ENCODE assay signal across 8 mouse cellular contexts in the genomic region with DNA sequence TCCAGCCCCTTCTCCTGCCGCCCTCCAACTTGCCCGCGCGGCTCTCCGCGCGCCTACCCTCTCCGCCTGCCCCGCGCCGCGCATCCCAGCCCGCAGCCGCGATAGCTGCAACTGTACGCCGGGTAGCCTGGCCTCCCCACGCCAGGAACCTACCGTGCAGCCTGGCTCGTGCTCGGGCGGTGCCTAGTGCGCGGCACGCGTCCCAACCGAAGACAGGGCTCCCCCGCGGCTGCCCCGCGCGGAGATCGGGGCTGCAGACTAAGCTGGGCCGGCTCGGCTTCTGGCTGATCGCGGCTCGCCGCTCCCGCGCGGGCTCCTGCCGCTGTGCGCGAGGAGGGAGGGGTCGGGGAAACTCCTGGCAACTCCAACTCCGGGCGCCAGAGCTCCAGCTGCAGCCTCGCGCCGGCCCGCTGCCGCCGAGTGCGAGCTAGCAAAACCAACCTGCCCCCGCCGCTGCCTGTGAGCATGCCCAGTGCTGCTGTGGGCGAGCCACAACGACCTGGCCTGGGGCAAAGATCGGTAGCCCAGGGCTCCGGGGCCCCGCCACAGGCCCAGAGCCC. TPM values are rescaled to one million over a fixed set of nuclear protein-coding genes. Genes with fewer than 3 reads are reported as not detected.
DNase-seq lines count a peak whose midpoint lies in the region; ATAC-seq lines count a peak whose summit lies in the region.

No protein-coding gene starts in this region.

- ATAC-seq in forebrain, embryonic 14.5 days: peak; percentile 86
- peak; percentile 71 for ATAC-seq in liver, embryonic 15.5 days (ENCODE audit: insufficient read depth)
- peak; percentile 82 for ATAC-seq in neural tube, embryonic 11.5 days (ENCODE audit: insufficient read depth, low FRiP score, low TSS enrichment)

- under 1% methylated on average over 55 of the region's 62 CpGs for WGBS in forebrain, embryonic 14.5 days
- WGBS in liver, embryonic 15.5 days (ENCODE audit: insufficient replicate concordance): under 1% methylated on average over 62 of the region's 62 CpGs
- WGBS in neural tube, embryonic 11.5 days: under 1% methylated on average over 60 of the region's 62 CpGs

- H3K4me1 ChIP-seq in forebrain, embryonic 14.5 days (ENCODE audit: control insufficient read depth, insufficient read depth, low read length): peaks cover 11% of the 10 kb centered on the region; the same call in 1 of the 2 replicates
- H3K4me1 ChIP-seq in liver, embryonic 15.5 days (replicated peaks): no peaks in the 10 kb centered on the region
- H3K4me1 ChIP-seq in neural tube, embryonic 11.5 days (ENCODE audit: control insufficient read depth, insufficient read depth, low read length): no peaks in the 10 kb centered on the region

- no peaks in the 10 kb centered on the region for H3K36me3 ChIP-seq in forebrain, embryonic 14.5 days (ENCODE audit: control insufficient read depth, insufficient read depth, low read length)
- no peaks in the 10 kb centered on the region for H3K36me3 ChIP-seq in liver, embryonic 15.5 days (replicated peaks)
- no peaks in the 10 kb centered on the region for H3K36me3 ChIP-seq in neural tube, embryonic 11.5 days (ENCODE audit: control insufficient read depth, insufficient read depth, low read length)

- peak; percentile 5 for DNase-seq in spleen, adult 18-20 months
- DNase-seq in spleen, adult 12 weeks (ENCODE audit: low spot score): no peak
- DNase-seq in forebrain, embryonic 14.5 days (ENCODE audit: low spot score): peak; percentile 82
- DNase-seq in heart, postnatal 10 days: peak; percentile 84 to 87
- DNase-seq in kidney, postnatal 4 days: peak; percentile 85 to 91
- DNase-seq in neural tube, embryonic 11.5 days (ENCODE audit: low spot score): peak; percentile 85
- DNase-seq in testis, postnatal 14 days (ENCODE audit: low spot score): peak; percentile 75

- H3K4me3 ChIP-seq in forebrain, embryonic 14.5 days (ENCODE audit: low read depth, low read length): peak overlapping the region; percentile 64
- peak overlapping the region; percentile 58 for H3K4me3 ChIP-seq in liver, embryonic 15.5 days (replicated peaks)
- peak overlapping the region; percentile 69 for H3K4me3 ChIP-seq in neural tube, embryonic 11.5 days (ENCODE audit: low read depth, low read length)

- intact Hi-C loops in heart, postnatal 10 days (cut with DNase I): loop anchor here (5.0 kb wide), 3 partner anchors 62 to 127 kb away; no protein-coding TSS in a partner anchor

- H3K4me2 ChIP-seq in forebrain, embryonic 14.5 days (ENCODE audit: low read length): peak overlapping the region; percentile 99
- H3K4me2 ChIP-seq in liver, embryonic 15.5 days: peak overlapping the region; percentile 59
- H3K4me2 ChIP-seq in neural tube, embryonic 11.5 days (ENCODE audit: low read depth): peak overlapping the region; percentile 99

- H3K9me3 ChIP-seq in forebrain, embryonic 14.5 days (replicated peaks; ENCODE audit: control insufficient read depth, low read length): no peaks in the 10 kb centered on the region
- H3K9me3 ChIP-seq in liver, embryonic 15.5 days (replicated peaks): no peaks in the 10 kb centered on the region
- H3K9me3 ChIP-seq in neural tube, embryonic 11.5 days (ENCODE audit: control insufficient read depth, low read length): no peaks in the 10 kb centered on the region

- no peaks in the 10 kb centered on the region for H3K27me3 ChIP-seq in forebrain, embryonic 14.5 days (replicated peaks; ENCODE audit: control insufficient read depth, insufficient read depth, low read length)
- H3K27me3 ChIP-seq in liver, embryonic 15.5 days: peaks cover 32% of the 10 kb centered on the region
- peaks cover 3% of the 10 kb centered on the region; the same call in 1 of the 2 replicates for H3K27me3 ChIP-seq in neural tube, embryonic 11.5 days (ENCODE audit: control insufficient read depth, insufficient read depth, low read length)

- H3K27ac ChIP-seq in forebrain, embryonic 14.5 days (ENCODE audit: low read depth, low read length): peak overlapping the region; percentile 74
- H3K27ac ChIP-seq in liver, embryonic 15.5 days (replicated peaks): peak overlapping the region; percentile 56
- peak overlapping the region; percentile 39; the same call in 1 of the 2 replicates for H3K27ac ChIP-seq in neural tube, embryonic 11.5 days (ENCODE audit: low read depth, low read length)

- peak overlapping the region; percentile 73 for H3K9ac ChIP-seq in forebrain, embryonic 14.5 days (ENCODE audit: low read length)
- H3K9ac ChIP-seq in liver, embryonic 15.5 days: peak overlapping the region; percentile 32
- H3K9ac ChIP-seq in neural tube, embryonic 11.5 days (ENCODE audit: low read length): peak overlapping the region; percentile 90

RNA-seq across cellular contexts. Expression of a gene that starts 0.4 kb away (rescaled TPM):
- polyA plus RNA-seq in forebrain, embryonic 14.5 days (2014; fragmentation: Nextera tagmentation; extraction: Ambion mirVana): 6.9 and 9.0 TPM in 2 replicates
- 10 to 100 TPM in 1 of 2 experiments, 1 to 10 TPM in 1; 9.6 to 12.9 TPM for total RNA-seq in heart, postnatal 10 days (2021)
- 4.1 and 4.8 TPM in 2 replicates for polyA plus RNA-seq in liver, embryonic 15.5 days (2015; fragmentation: Nextera tagmentation; extraction: Ambion mirVana)
- polyA plus RNA-seq in neural tube, embryonic 11.5 days (2014; fragmentation: Nextera tagmentation; extraction: Ambion mirVana): 9.6 and 11.9 TPM in 2 replicates

Comparison
In these comparisons a context has a peak if more than half of its experiments do, and no peak if none do; other contexts are left out.
1. H3K9ac ChIP-seq: peak in every context shown above with its lines; median percentile 90 in neural tube, embryonic 11.5 days; 73 in forebrain, embryonic 14.5 days; 32 in liver, embryonic 15.5 days.